Mouse (Mus musculus): Measurements from ENCODE around the gene Mpc2. TPM values are rescaled to one million over a fixed set of nuclear protein-coding genes. Genes with fewer than 3 reads are reported as not detected.

The Mpc2 gene
- total RNA-seq, 2 experiments from 2014 or later: 195 to 234 TPM

- intact Hi-C loops (cut with DNase I; ENCODE audit: low total_unique reads): no loop called here
- no peak for DNase-seq
These were observed 28.8 kb downstream of the Mpc2 start for GRCm38 (mm10) chr1:165489197-165489596.

GRCm38 (mm10) chr1:165498856-165499255, 38.4 kb downstream of the Mpc2 start:
- no peak for DNase-seq
- intact Hi-C loops (cut with DNase I; ENCODE audit: low total_unique reads): no loop called here

GRCm38 (mm10) chr1:165503307-165504024, 43.0 kb downstream of the Mpc2 start:
- DNase-seq: peak; percentile 32
- intact Hi-C loops (cut with DNase I; ENCODE audit: low total_unique reads): loop anchor here (10.0 kb wide), 1 partner anchor 119 kb away; no protein-coding TSS in a partner anchor

- DNase-seq: no peak
- intact Hi-C loops (cut with DNase I; ENCODE audit: low total_unique reads): loop anchor here (10.0 kb wide), 1 partner anchor 122 kb away; no protein-coding TSS in a partner anchor
These were observed 45.9 kb downstream of the Mpc2 start for GRCm38 (mm10) chr1:165506303-165506702.

- intact Hi-C loops (cut with DNase I; ENCODE audit: low total_unique reads): no loop called here
- DNase-seq: peak; percentile 40
These were observed 49.7 kb downstream of the Mpc2 start for GRCm38 (mm10) chr1:165510161-165510560.

GRCm38 (mm10) chr1:165520716-165521115, 60.3 kb downstream of the Mpc2 start:
- intact Hi-C loops (cut with DNase I; ENCODE audit: low total_unique reads): no loop called here
- no peak for DNase-seq

Other genes starting within 250 kb of the Mpc2 start
- gene Tiprl, start 223.6 kb upstream of the Mpc2 start, total RNA-seq (2021): 10 to 100 TPM; 22.1 TPM
- 1 to 10 TPM; 2.5 to 3.0 TPM for gene Gpr161, start 164.8 kb upstream of the Mpc2 start, total RNA-seq (2021)
- 100 to 1,000 TPM; 138 to 160 TPM for gene Dcaf6, start 162 bp upstream of the Mpc2 start, total RNA-seq (2021)
- not detected for gene Adcy10, start 24.5 kb downstream of the Mpc2 start, total RNA-seq (2021)
- 10 to 100 TPM; 23.8 to 25.6 TPM for gene Mpzl1, start 173.9 kb downstream of the Mpc2 start, total RNA-seq (2021)
- 100 to 1,000 TPM; 117 to 125 TPM for gene Rcsd1, start 249.1 kb downstream of the Mpc2 start, total RNA-seq (2021)